Mouse (Mus musculus): ENCODE results near the gene 4930453N24Rik. TPM values are rescaled to one million over a fixed set of nuclear protein-coding genes. Genes with fewer than 3 reads are reported as not detected.

The 4930453N24Rik gene
- polyA plus RNA-seq, 1 experiment from 2014 or later: 21.1 TPM

DNA sequence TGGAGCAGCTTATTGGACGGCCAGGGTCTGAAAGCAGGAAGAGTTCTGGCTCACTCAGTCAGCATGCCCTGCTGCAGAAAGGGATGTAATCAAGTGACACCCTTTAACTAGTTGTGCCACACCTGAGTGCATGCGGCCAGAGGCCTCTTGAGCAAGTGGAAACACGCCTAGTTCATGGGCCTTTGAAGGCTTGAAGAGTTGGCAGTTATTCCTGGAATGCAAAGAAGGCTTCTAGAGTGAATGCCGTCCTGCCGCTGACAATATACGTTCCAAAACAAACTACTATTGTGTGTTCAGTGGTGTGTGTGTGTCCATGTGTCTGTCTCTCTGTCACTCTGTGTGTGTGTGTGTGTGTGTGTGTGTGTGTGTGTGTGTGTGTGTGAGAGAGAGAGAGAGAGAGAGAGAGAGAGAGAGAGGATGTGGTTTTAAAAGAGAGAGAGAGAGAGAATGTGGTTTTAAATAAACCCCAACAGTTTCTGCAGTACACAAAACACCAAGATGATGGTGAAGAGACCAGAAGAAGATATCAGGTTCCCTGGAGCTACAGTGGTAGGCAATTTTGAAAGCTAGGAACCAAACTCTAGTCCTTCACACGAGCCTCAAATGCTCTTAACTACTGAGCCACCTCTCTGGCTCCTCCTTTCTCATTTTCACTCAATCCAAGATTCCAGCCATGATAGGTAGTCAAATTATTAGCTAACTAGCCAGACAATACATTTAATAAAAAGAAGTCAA lies 13.1 kb downstream of the 4930453N24Rik start:
- peaks cover under 1% of the 10 kb centered on the region for H3K36me3 ChIP-seq
- no peaks in the 10 kb centered on the region for H3K4me1 ChIP-seq (replicated peaks)
- H3K4me3 ChIP-seq (replicated peaks): no peak overlapping the region
- H3K9ac ChIP-seq: no peak overlapping the region
- no peak overlapping the region for H3K4me2 ChIP-seq (replicated peaks)
- H3K27ac ChIP-seq: no peak overlapping the region
- H3K27me3 ChIP-seq (replicated peaks): no peaks in the 10 kb centered on the region
- WGBS: 85% methylated on average over 7 of the region's 7 CpGs
- ATAC-seq: no peak
- H3K9me3 ChIP-seq: no peaks in the 10 kb centered on the region

DNA sequence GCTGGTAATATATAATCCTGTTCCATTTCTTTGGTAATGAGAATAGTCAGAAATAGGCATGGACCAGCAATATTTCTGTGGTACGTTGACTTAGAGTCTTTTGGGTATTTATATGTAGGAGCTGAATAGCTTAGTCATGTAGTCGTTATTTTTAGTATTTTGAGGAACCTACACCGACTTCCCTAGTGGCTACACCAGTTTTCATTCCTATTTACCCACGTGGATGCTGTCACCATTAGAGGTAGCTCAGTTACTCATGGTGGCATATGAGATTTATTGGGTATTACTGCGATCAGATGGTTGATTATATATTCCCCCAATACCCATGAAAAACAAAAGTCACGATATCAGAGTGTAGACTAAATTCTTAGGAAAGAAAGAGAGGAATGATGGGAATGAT lies 14.6 kb downstream of the 4930453N24Rik start:
- ATAC-seq: no peak
- H3K9ac ChIP-seq: no peak overlapping the region
- no peak overlapping the region for H3K27ac ChIP-seq
- H3K9me3 ChIP-seq: no peaks in the 10 kb centered on the region
- H3K27me3 ChIP-seq (replicated peaks): no peaks in the 10 kb centered on the region
- H3K4me1 ChIP-seq (replicated peaks): no peaks in the 10 kb centered on the region
- H3K4me3 ChIP-seq (replicated peaks): no peak overlapping the region
- H3K36me3 ChIP-seq: no peaks in the 10 kb centered on the region
- 81% methylated on average over 6 of the region's 6 CpGs for WGBS
- H3K4me2 ChIP-seq (replicated peaks): no peak overlapping the region

DNA sequence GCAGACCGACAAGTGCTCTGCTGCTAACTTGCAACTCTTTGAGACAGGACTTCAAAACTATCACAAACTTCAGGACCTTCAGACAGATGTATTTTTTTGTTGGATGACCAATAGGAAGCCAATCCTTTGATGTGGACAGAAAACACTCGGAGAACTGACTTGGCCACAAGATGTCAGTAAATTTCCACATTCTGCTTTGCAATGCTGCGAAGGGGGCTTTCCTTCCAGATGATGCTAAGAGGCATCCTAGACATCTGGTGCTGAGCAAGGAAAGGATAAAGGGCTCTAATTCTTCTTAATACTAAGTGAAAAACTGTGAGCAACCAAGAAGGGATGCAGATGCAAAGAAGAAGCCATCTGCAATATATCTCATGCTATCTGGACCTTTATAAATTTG lies 16.2 kb downstream of the 4930453N24Rik start:
- no peak overlapping the region for H3K4me2 ChIP-seq (replicated peaks)
- H3K27me3 ChIP-seq (replicated peaks): no peaks in the 10 kb centered on the region
- no peak for ATAC-seq
- no peak overlapping the region for H3K4me3 ChIP-seq (replicated peaks)
- no peaks in the 10 kb centered on the region for H3K4me1 ChIP-seq (replicated peaks)
- no peak overlapping the region for H3K9ac ChIP-seq
- no peaks in the 10 kb centered on the region for H3K9me3 ChIP-seq
- 34% methylated on average over 3 of the region's 3 CpGs for WGBS
- no peaks in the 10 kb centered on the region for H3K36me3 ChIP-seq
- no peak overlapping the region for H3K27ac ChIP-seq

DNA sequence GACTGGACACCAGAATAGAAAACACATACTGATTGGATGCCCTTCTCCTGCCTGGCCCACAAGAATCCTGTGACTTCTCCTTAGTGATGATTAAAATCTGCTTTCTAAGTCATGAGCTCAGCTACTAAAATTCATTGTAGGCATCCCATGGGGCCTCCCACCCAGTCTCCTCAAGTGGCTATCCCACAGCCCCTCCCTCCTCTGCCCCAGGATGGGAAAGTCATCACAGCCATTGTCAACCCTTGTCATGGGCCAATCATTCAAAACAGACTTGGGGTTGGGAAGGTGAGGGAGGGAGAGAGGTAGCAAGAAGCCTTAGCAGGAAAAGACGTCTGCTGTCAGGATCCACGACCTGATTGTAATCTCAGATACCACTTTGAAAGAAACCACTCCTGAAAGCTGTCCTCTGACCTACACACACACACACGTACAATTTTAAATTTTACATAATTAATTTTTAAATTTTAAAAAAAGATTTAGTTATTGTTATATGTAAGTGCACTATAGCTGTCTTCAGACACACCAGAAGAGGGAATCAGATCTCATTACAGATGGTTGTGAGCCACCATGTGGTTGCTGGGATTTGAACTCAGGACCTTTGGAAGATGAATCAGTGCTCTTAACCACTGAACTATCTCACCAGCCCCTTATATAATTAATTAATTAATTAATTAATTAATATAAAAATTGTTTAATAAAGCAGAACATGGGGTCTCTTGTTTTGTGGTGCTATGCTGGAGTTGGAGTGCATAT lies 16.8 kb downstream of the 4930453N24Rik start:
- no peaks in the 10 kb centered on the region for H3K36me3 ChIP-seq
- ATAC-seq: no peak
- H3K4me2 ChIP-seq (replicated peaks): no peak overlapping the region
- no peak overlapping the region for H3K9ac ChIP-seq
- no peaks in the 10 kb centered on the region for H3K27me3 ChIP-seq (replicated peaks)
- no peaks in the 10 kb centered on the region for H3K9me3 ChIP-seq
- H3K27ac ChIP-seq: no peak overlapping the region
- no peaks in the 10 kb centered on the region for H3K4me1 ChIP-seq (replicated peaks)
- H3K4me3 ChIP-seq (replicated peaks): no peak overlapping the region
- WGBS: 45% methylated on average over 3 of the region's 3 CpGs

DNA sequence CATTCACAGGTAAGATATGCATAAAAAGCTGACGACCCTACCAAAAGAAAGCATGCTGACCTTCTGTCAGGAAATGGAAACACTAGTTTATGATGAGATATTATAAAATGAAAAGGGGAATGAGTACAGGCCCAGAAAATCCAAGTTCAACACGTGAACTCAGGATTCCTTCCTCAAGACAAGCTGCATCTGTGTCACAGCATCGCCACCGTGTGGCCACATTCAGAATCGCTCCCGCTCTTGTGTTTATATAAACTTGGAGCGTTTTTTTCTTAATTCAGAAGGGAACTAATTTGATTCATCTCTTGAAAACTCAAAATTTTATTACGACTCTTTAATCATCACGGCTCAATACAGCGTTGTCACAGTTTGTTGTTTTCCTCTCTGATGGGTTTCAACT lies 22.7 kb downstream of the 4930453N24Rik start:
- no peak overlapping the region for H3K9ac ChIP-seq
- ATAC-seq: no peak
- no peaks in the 10 kb centered on the region for H3K36me3 ChIP-seq
- H3K4me3 ChIP-seq (replicated peaks): no peak overlapping the region
- WGBS: 11% methylated on average over 10 of the region's 10 CpGs
- no peaks in the 10 kb centered on the region for H3K27me3 ChIP-seq (replicated peaks)
- H3K4me2 ChIP-seq (replicated peaks): no peak overlapping the region
- no peak overlapping the region for H3K27ac ChIP-seq
- no peaks in the 10 kb centered on the region for H3K9me3 ChIP-seq
- H3K4me1 ChIP-seq (replicated peaks): no peaks in the 10 kb centered on the region

DNA sequence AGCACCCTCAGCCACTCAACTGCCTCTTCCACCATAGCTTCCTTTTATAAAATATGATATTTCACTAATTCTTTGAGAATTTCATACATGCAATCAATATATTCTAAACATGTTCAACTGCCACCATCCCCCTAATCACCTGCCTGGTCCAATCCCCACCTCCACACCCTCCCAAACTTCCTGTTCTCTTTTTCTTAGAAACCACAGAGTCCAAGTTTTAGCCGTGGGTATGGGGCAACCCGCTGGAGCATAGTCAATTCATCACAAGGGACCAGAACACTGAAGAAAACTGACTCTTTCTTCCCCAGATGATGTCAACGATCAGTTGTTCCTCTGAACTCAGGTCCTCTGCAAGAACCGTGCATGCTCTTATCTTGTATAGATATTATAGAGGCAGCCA lies 25.9 kb downstream of the 4930453N24Rik start:
- WGBS: 74% methylated on average over 4 of the region's 4 CpGs
- no peak for ATAC-seq
- Histone ChIP-seq H3K36me3 (no peaks in the 10 kb centered on the region), H3K4me3 (replicated peaks) (no peak overlapping the region), H3K27ac (no peak overlapping the region), H3K27me3 (replicated peaks) (no peaks in the 10 kb centered on the region), H3K9ac (no peak overlapping the region), H3K4me1 (replicated peaks) (no peaks in the 10 kb centered on the region), H3K4me2 (replicated peaks) (no peak overlapping the region), H3K9me3 (no peaks in the 10 kb centered on the region)

DNA sequence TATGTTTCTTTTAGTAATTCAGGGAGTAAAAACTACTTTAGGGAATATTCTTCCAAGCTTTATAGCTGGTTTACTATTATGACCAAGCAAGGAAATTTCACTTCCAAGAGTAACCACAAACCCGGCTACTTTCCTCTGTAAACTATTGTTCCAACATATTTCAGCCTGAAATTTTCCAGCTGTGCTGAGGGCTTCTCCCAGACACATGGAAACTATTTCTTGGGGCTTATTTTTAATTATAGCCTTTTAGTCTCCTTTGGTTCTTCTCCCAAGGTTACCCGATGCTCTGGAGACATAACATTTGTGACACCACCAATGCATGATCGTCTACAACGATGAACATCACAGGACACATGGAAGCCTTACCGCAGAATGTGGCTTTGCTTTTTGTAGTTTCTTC lies 33.7 kb downstream of the 4930453N24Rik start:
- 50% methylated on average over 5 of the region's 5 CpGs for WGBS
- H3K36me3 ChIP-seq: no peaks in the 10 kb centered on the region
- H3K4me1 ChIP-seq (replicated peaks): no peaks in the 10 kb centered on the region
- no peak overlapping the region for H3K27ac ChIP-seq
- H3K9ac ChIP-seq: no peak overlapping the region
- H3K4me2 ChIP-seq (replicated peaks): no peak overlapping the region
- H3K27me3 ChIP-seq (replicated peaks): no peaks in the 10 kb centered on the region
- no peak for ATAC-seq
- no peaks in the 10 kb centered on the region for H3K9me3 ChIP-seq
- H3K4me3 ChIP-seq (replicated peaks): no peak overlapping the region

DNA sequence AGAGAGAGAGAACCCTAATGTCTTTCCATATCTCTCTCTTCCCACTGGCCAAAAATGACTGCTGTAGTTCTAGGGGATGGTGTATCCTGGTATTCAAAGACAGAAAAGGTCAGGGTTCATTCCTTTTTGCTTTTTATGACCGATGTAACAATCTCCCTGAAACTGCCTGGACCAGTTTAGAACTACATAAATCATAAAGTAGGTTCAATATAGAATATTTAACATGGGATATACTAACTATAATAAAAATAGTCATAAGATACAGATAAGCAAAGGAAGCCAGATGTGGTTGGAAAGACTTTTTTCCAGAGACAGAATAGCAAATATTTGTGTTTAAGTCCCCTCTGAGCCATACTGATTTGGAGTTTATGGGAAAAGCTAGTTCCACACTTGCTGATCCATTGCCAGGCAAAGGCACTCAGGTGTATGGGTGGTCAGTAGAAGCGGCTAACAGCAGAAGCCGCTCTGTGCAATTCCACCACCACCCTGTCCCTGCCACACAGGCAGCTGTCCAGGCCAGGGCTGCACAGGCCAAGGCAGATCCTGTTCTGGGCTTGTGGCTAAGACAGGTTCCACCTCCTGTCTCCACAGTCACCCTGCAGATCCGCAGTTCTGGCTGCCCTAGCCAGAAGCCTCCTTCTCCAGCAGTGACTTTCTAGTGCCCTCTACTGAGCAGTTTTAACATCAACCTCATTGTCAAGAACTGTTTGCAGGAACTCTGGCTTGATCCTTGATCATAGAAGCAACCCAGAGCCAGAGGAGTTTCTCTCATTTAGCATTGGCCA lies 47.5 kb downstream of the 4930453N24Rik start:
- Histone ChIP-seq H3K9ac (no peak overlapping the region), H3K36me3 (no peaks in the 10 kb centered on the region), H3K4me1 (replicated peaks) (0 out of 2 replicates have a peak, but pooled peaks cover 4% of the 10 kb centered on the region), H3K9me3 (no peaks in the 10 kb centered on the region), H3K4me3 (replicated peaks) (no peak overlapping the region), H3K4me2 (replicated peaks) (no peak overlapping the region), H3K27ac (no peak overlapping the region), H3K27me3 (replicated peaks) (no peaks in the 10 kb centered on the region)
- 29% methylated on average over 4 of the region's 4 CpGs for WGBS
- ATAC-seq: peak; percentile 91

DNA sequence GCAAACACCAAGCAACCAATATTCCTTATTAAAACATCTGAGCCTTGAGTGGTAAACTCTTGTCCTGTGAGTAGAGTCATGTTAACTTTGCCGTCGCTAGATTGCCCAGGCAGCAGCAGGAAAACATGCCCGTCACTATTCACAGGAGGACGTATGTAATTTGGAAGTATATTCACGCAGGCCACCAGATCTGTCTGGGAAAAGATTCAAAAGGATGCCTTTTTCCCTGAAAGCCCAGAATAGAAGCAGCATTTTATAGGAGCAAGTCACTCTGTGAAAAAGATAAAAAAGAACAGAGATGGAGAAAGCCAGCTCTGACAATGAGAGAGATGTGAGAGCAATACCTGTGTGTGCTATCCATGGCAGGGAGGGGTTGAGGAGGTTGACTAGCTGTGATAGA lies 49.4 kb downstream of the 4930453N24Rik start:
- WGBS: 80% methylated on average over 5 of the region's 5 CpGs

DNA sequence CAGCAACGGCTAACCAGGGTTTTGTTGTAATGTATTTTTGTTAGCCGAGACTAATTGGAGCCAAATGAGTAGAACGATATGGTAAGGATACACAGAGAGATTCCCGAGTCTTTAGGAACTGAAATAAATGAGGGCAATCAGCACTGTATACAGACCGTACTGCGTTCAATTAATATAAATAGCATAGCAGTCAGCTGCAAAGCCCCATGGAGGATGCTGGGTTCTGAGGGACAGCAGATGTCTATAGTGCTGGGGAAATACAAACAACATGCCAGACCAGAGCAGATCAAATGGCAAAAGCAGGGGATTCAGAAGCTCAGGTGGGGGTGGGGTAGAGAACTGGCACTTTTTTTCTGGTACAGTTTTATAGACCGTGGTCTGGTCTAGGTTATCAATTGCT lies 51.9 kb downstream of the 4930453N24Rik start:
- H3K27ac ChIP-seq: no peak overlapping the region
- H3K4me1 ChIP-seq (replicated peaks): 0 out of 2 replicates have a peak, but pooled peaks cover 4% of the 10 kb centered on the region
- H3K4me3 ChIP-seq (replicated peaks): no peak overlapping the region
- H3K4me2 ChIP-seq (replicated peaks): no peak overlapping the region
- no peaks in the 10 kb centered on the region for H3K9me3 ChIP-seq
- H3K36me3 ChIP-seq: no peaks in the 10 kb centered on the region
- ATAC-seq: no peak
- 49% methylated on average over 7 of the region's 7 CpGs for WGBS
- no peak overlapping the region for H3K9ac ChIP-seq
- no peaks in the 10 kb centered on the region for H3K27me3 ChIP-seq (replicated peaks)

More for the DNA sequence above, 49.4 kb downstream of the 4930453N24Rik start:
- no peak overlapping the region for H3K4me3 ChIP-seq (replicated peaks)
- H3K36me3 ChIP-seq: no peaks in the 10 kb centered on the region
- no peak overlapping the region for H3K9ac ChIP-seq
- H3K4me1 ChIP-seq (replicated peaks): 0 out of 2 replicates have a peak, but pooled peaks cover 4% of the 10 kb centered on the region
- H3K27ac ChIP-seq: no peak overlapping the region
- no peaks in the 10 kb centered on the region for H3K9me3 ChIP-seq
- no peak for ATAC-seq
- H3K4me2 ChIP-seq (replicated peaks): no peak overlapping the region
- no peaks in the 10 kb centered on the region for H3K27me3 ChIP-seq (replicated peaks)

DNA sequence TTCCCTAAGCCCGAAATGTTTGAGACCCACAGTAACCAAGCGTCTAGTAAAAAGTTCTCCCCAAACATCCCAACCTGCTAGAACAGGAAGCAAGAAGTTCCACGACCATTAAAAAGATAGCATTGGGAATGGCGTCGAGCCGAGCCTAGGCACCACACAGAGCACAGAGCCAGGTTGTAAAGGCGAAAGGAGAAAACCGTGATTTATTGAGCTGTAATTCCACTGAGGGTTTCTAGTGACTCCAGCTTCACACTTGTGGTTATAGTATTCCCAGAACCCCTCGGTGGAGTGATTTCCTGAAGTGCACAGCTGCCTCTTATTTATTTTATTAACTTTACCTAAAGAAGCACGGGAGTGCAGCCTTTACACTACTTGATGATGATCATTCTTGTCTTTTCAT lies 53.1 kb downstream of the 4930453N24Rik start:
- Histone ChIP-seq H3K4me3 (replicated peaks) (no peak overlapping the region), H3K9me3 (no peaks in the 10 kb centered on the region), H3K27ac (no peak overlapping the region), H3K4me2 (replicated peaks) (no peak overlapping the region), H3K9ac (no peak overlapping the region), H3K36me3 (no peaks in the 10 kb centered on the region), H3K4me1 (replicated peaks) (0 out of 2 replicates have a peak, but pooled peaks cover 4% of the 10 kb centered on the region), H3K27me3 (replicated peaks) (no peaks in the 10 kb centered on the region)
- WGBS: 59% methylated on average over 10 of the region's 10 CpGs
- no peak for ATAC-seq

DNA sequence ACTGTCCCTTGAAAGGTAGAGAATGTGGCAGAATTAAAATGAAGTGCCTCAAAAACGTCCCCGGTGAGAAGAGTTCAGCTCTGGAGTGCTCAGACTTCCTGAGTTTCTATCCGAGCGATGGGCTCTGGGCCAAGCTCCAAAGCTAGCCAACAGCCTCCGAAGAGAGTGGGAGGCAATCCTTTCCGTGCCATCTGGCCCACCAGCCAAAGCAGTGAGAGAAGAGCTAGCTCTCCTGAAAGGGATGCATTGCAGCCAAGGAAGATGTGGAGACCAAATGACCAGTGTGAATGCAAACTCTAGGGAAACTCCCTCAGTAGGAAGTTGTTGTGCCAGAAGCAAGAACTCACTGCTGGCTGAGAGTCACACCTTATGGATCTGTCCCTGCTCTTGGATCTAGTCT lies 59.1 kb downstream of the 4930453N24Rik start:
- no peak overlapping the region for H3K4me2 ChIP-seq (replicated peaks)
- H3K9ac ChIP-seq: no peak overlapping the region
- H3K9me3 ChIP-seq: no peaks in the 10 kb centered on the region
- H3K4me1 ChIP-seq (replicated peaks): no peaks in the 10 kb centered on the region
- ATAC-seq: no peak
- 52% methylated on average over 6 of the region's 6 CpGs for WGBS
- no peaks in the 10 kb centered on the region for H3K36me3 ChIP-seq
- no peak overlapping the region for H3K27ac ChIP-seq
- H3K4me3 ChIP-seq (replicated peaks): no peak overlapping the region
- H3K27me3 ChIP-seq (replicated peaks): no peaks in the 10 kb centered on the region

Measured in intestine, embryonic 15.5 days (tissue).